Mouse (Mus musculus): ENCODE data around the gene Arl5c. TPM values are rescaled to one million over a fixed set of nuclear protein-coding genes. Genes with fewer than 3 reads are reported as not detected.

Gene Arl5c
- total and polyA plus RNA-seq, 2 experiments: 0.37 to 0.55 TPM

DNA sequence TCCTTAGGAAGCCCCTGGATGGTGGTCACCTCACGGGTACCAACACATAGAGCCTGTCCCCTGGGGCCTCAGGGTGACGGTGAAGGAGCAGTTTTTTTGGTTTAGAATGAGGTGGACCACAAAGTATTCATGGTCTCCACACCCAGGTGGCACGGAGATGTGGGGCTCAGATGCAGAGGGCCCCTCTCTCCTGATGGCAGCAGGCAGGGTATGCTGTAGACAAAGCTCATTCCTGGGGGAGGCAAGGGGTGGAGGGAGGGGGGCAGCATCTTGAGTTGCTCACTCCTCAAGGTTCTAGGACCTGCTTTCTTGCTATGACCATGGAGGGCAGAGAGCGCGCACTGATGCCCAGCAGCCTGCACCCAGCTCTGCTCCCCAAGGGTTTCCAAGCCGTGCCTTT lies 6.0 kb upstream of the Arl5c start:
- no peak for TF ChIP-seq CTCF (IDR thresholded peaks at IDR 0.05; ENCODE audit: low read depth, low read length)
- no peak for TF ChIP-seq POLR2A (IDR thresholded peaks at IDR 0.05; ENCODE audit: extremely low read depth, insufficient read depth, low read length)
- WGBS: 81% methylated on average over 6 of the region's 6 CpGs
- H3K9ac ChIP-seq (ENCODE audit: low read depth, low read length): no peak overlapping the region
- no peaks in the 10 kb centered on the region for H3K79me2 ChIP-seq (ENCODE audit: control insufficient read depth, insufficient read depth, low read length)
- DNase-seq (ENCODE audit: extremely low read depth, low read depth, low spot score): no peak
- peaks cover 2% of the 10 kb centered on the region; the same call in 1 of the 2 replicates for H3K4me1 ChIP-seq (ENCODE audit: control insufficient read depth, insufficient read depth, low read length)
- H3K27me3 ChIP-seq (ENCODE audit: control insufficient read depth, insufficient read depth, low read length): no peaks in the 10 kb centered on the region
- no peak overlapping the region for H3K27ac ChIP-seq (replicated peaks; ENCODE audit: insufficient read depth, low read depth, low read length)
- no peak overlapping the region for H3K4me3 ChIP-seq (ENCODE audit: insufficient read depth, low read depth, low read length)
- H3K36me3 ChIP-seq (ENCODE audit: control insufficient read depth, insufficient read depth, low read length): no peaks in the 10 kb centered on the region

DNA sequence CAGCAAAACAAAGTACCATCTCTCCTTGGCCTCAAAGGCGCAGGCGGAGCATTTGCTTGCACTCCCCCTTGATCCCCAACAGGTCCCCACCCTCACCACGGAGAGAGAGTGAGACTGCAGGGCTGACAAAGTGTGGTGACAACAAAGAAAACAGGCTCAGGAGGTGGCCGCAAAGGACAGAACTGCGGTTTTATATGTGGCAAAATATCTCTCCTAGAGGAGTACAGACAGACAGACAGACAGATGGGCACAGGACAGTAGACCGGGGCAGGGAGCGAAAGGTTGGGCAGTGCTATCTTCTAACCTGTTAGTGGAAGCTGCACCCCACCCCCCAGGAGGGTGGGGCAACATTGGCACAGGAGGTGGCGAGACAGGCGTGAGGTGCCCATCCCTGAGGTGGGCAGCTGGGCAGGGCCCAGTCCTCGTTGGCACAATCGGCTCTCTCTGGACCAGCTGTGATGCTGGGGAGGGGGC lies 5.4 kb upstream of the Arl5c start:
- Histone ChIP-seq H3K27me3 (ENCODE audit: control insufficient read depth, insufficient read depth, low read length) (no peaks in the 10 kb centered on the region), H3K4me1 (ENCODE audit: control insufficient read depth, insufficient read depth, low read length) (peaks cover 2% of the 10 kb centered on the region; the same call in 1 of the 2 replicates), H3K4me3 (ENCODE audit: insufficient read depth, low read depth, low read length) (no peak overlapping the region), H3K27ac (replicated peaks; ENCODE audit: insufficient read depth, low read depth, low read length) (no peak overlapping the region), H3K9ac (ENCODE audit: low read depth, low read length) (no peak overlapping the region), H3K79me2 (ENCODE audit: control insufficient read depth, insufficient read depth, low read length) (no peaks in the 10 kb centered on the region), H3K36me3 (ENCODE audit: control insufficient read depth, insufficient read depth, low read length) (no peaks in the 10 kb centered on the region)
- WGBS: 71% methylated on average over 11 of the region's 11 CpGs
- DNase-seq (ENCODE audit: extremely low read depth, low read depth, low spot score): no peak
- TF ChIP-seq CTCF (IDR thresholded peaks at IDR 0.05; ENCODE audit: low read depth, low read length) (no peak), POLR2A (IDR thresholded peaks at IDR 0.05; ENCODE audit: extremely low read depth, insufficient read depth, low read length) (no peak)

DNA sequence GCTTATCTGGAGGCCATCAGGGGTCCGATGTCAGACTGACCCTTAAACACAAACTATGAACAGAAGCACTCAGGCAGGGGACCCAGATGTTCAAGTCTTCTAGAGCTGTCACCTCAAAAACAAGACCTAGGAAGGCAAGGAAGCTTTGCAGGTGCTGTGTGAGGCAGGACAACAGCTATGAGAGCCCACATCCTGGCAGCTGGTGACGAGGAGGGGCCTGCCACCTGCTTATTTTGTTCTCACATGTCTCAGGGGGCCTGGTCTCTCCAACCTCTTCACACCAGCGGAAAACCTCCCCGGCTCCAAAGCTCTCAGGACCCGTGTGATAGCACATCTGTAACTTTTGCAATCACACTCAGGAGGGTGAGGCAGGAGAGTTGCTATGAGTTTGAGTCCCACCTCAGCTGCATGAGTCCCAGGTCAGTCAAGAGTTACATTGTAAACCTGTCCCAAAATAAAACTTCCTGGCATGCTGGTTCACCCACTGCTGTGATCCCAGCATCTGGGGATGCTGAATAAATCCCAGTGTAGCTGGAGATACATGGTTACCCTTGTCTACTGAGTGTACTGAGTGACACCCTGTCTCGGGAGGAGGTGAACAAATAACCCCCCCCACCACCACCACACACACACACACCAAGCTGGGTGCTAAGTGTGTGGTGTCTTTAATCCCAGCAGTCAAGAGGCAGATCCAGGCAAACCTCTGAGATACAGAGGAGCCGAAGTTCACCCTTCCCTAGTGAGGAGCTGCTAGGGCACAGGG lies 4.6 kb upstream of the Arl5c start:
- Histone ChIP-seq H3K27ac (replicated peaks; ENCODE audit: insufficient read depth, low read depth, low read length) (no peak overlapping the region), H3K36me3 (ENCODE audit: control insufficient read depth, insufficient read depth, low read length) (no peaks in the 10 kb centered on the region), H3K79me2 (ENCODE audit: control insufficient read depth, insufficient read depth, low read length) (no peaks in the 10 kb centered on the region), H3K27me3 (ENCODE audit: control insufficient read depth, insufficient read depth, low read length) (no peaks in the 10 kb centered on the region), H3K9ac (ENCODE audit: low read depth, low read length) (no peak overlapping the region), H3K4me1 (ENCODE audit: control insufficient read depth, insufficient read depth, low read length) (peaks cover 2% of the 10 kb centered on the region; the same call in 1 of the 2 replicates), H3K4me3 (ENCODE audit: insufficient read depth, low read depth, low read length) (no peak overlapping the region)
- DNase-seq (ENCODE audit: extremely low read depth, low read depth, low spot score): no peak
- TF ChIP-seq CTCF (IDR thresholded peaks at IDR 0.05; ENCODE audit: low read depth, low read length): no peak
- TF ChIP-seq POLR2A (IDR thresholded peaks at IDR 0.05; ENCODE audit: extremely low read depth, insufficient read depth, low read length): no peak
- WGBS: 56% methylated on average over 7 of the region's 7 CpGs

DNA sequence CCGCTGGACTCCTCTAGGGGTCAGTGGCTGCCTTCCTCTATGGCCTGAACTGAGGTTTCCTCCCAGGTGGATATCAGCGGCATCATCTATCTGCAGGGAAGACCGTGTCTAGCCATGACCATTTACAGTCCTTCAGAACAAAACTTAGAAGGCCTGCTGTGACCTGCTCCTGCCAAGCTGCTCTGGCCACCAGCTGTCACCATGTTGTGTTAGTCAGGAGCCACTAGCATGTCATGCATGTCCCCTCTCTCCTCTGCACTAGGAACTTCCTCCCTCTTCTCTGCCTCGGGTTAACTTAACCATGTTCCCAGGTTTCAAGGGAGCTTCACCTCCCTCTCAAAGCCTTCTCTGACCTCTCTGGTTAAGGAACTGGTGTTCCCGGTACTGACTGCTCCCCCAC lies 3.8 kb upstream of the Arl5c start:
- Histone ChIP-seq H3K4me1 (ENCODE audit: control insufficient read depth, insufficient read depth, low read length) (peaks cover 2% of the 10 kb centered on the region; the same call in 1 of the 2 replicates), H3K9ac (ENCODE audit: low read depth, low read length) (no peak overlapping the region), H3K4me3 (ENCODE audit: insufficient read depth, low read depth, low read length) (no peak overlapping the region), H3K79me2 (ENCODE audit: control insufficient read depth, insufficient read depth, low read length) (no peaks in the 10 kb centered on the region), H3K27me3 (ENCODE audit: control insufficient read depth, insufficient read depth, low read length) (no peaks in the 10 kb centered on the region), H3K27ac (replicated peaks; ENCODE audit: insufficient read depth, low read depth, low read length) (no peak overlapping the region), H3K36me3 (ENCODE audit: control insufficient read depth, insufficient read depth, low read length) (no peaks in the 10 kb centered on the region)
- no peak for TF ChIP-seq CTCF (IDR thresholded peaks at IDR 0.05; ENCODE audit: low read depth, low read length)
- TF ChIP-seq POLR2A (IDR thresholded peaks at IDR 0.05; ENCODE audit: extremely low read depth, insufficient read depth, low read length): no peak
- 54% methylated on average over 5 of the region's 5 CpGs for WGBS
- DNase-seq (ENCODE audit: extremely low read depth, low read depth, low spot score): no peak

DNA sequence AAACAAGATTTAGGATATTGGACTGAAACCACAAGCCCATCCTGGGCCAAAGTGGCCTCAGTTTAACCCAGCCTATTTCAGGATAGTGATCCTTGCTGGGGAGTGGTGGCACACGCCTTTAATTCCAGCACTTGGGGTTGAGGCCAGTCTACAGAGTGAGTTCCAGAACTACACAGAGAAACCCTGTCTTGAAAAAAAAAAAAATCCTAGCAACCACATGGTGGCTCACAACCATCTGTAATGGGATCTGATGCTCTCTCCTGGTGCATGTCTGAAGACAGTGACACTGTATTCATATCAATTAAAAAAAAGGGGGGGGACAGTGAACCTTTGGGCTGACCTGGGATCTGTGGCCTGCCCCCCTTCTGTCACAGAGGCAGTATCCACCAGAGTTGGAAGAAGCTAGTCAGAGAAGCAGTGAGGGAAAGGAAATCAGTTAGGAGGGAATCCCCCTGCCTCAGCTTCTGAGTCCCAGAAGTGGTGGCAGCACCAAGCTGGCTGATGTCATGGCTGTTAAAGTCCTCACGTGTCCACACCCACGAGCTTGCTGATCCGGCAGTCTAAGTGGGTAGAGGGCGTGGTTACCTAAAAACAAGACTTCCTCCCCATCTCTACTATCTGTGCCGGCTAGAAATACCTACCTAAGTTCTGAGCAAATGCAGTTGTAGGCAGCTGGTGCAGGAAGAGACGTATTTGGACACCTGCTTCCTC lies 3.1 kb upstream of the Arl5c start:
- H3K4me1 ChIP-seq (ENCODE audit: control insufficient read depth, insufficient read depth, low read length): peaks cover 5% of the 10 kb centered on the region; the same call in 1 of the 2 replicates
- TF ChIP-seq POLR2A (IDR thresholded peaks at IDR 0.05; ENCODE audit: extremely low read depth, insufficient read depth, low read length) (no peak), CTCF (IDR thresholded peaks at IDR 0.05; ENCODE audit: low read depth, low read length) (no peak)
- 65% methylated on average over 7 of the region's 7 CpGs for WGBS
- H3K27me3 ChIP-seq (ENCODE audit: control insufficient read depth, insufficient read depth, low read length): no peaks in the 10 kb centered on the region
- H3K4me3 ChIP-seq (ENCODE audit: insufficient read depth, low read depth, low read length): no peak overlapping the region
- no peak for DNase-seq (ENCODE audit: extremely low read depth, low read depth, low spot score)
- H3K27ac ChIP-seq (replicated peaks; ENCODE audit: insufficient read depth, low read depth, low read length): no peak overlapping the region
- no peaks in the 10 kb centered on the region for H3K79me2 ChIP-seq (ENCODE audit: control insufficient read depth, insufficient read depth, low read length)
- no peak overlapping the region for H3K9ac ChIP-seq (ENCODE audit: low read depth, low read length)
- no peaks in the 10 kb centered on the region for H3K36me3 ChIP-seq (ENCODE audit: control insufficient read depth, insufficient read depth, low read length)
